Mouse (Mus musculus) bone marrow, adult 2 months (tissue): ENCODE results near the gene Ttc32.

Experiments
- CTCF ChIP-seq: fragments of 200-500 bp; IDR thresholded peaks from 2 replicates; pipeline ENCODE4 v1.5.1; 2011; ENCODE audit warnings: low read length, control low read depth; ENCODE audit not compliant: control insufficient read depth, insufficient read depth
- POLR2A ChIP-seq: fragments of 200-500 bp; IDR thresholded peaks from 2 replicates; pipeline ENCODE4 v1.6.1; 2011; ENCODE audit warnings: low read depth, mild to moderate bottlenecking, control low read depth, low read length, borderline replicate concordance; ENCODE audit not compliant: control insufficient read depth

- TF ChIP-seq POLR2A (no peak), CTCF (no peak)
These were observed 41.7 kb downstream of the Ttc32 start for GRCm38 (mm10) chr12:9071493-9071892.
